Mouse (Mus musculus): ENCODE results near the gene Afm.
A peak's percentile ranks its signal among the peaks of the same experiment; 100 is the strongest.

Gene Afm

GRCm38 (mm10) chr5:90560743-90561142 lies 42.0 kb downstream of the Afm start, which contains the start of gene 5830473C10Rik:
Gene 5830473C10Rik, plus strand, starts transcription at chr5:90561107.
- no peak for DNase-seq

DNA sequence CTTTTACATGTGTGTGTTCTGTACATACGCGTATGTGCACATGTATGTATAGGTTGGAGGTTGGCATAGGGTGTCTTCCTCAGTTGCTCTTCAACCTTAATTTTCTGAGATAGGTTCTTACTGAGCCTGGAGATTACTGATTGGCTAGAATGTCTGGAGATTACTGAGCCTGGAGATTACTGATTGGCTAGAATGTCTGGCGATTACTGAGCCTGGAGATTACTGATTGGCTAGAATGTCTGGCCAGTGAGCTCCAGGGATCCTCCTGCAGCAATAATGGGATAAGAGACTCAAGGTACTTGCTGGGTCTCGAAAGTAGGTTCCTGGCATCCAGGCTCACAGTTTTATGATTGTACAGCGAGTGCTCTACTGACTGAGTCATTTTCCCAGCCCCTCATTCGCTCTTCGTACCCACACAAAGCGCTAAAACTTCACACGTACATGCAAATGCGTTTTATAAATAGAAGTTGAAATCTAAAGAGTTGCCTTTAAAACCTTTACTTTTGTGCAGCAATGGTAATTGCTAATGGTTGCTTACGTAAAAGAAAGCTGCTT lies 43.1 kb downstream of the Afm start:
- no peak for DNase-seq

GRCm38 (mm10) chr5:90562880-90563279 lies 44.1 kb downstream of the Afm start:
- no peak for DNase-seq

- DNase-seq: no peak
Measured at GRCm38 (mm10) chr5:90564161-90564560, 45.4 kb downstream of the Afm start.

GRCm38 (mm10) chr5:90565205-90565604 lies 46.5 kb downstream of the Afm start:
- DNase-seq: no peak

GRCm38 (mm10) chr5:90567788-90568187 lies 49.1 kb downstream of the Afm start:
- no peak for DNase-seq

DNA sequence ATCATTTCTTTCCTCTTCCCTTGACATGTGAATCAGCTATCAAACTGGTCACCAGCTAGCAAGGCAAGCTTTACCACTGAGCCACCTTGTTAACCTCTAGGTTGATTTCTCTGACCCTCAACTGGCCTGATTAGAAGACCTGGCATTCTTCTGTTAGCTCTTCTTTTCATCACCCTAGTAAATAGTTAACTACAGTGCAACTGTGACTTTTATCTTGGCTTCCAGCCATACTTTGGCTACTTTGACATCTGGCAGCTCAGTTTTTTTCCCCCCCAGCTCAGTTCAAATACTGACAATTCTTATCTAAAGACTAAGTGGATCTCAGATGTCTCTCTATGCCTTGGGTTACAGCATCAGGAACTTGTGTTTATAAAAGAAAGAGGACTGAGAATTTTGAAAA lies 49.6 kb downstream of the Afm start:
- DNase-seq: no peak

- DNase-seq: no peak
Measured at GRCm38 (mm10) chr5:90571216-90571615, 52.5 kb downstream of the Afm start.

- DNase-seq: no peak
Measured at GRCm38 (mm10) chr5:90577751-90578150, 59.0 kb downstream of the Afm start.

GRCm38 (mm10) chr5:90579556-90579955 lies 60.8 kb downstream of the Afm start:
- no peak for DNase-seq

- no peak for DNase-seq
Measured at GRCm38 (mm10) chr5:90582179-90582578, 63.4 kb downstream of the Afm start.

GRCm38 (mm10) chr5:90584799-90585198 lies 66.1 kb downstream of the Afm start:
- no peak for DNase-seq

- DNase-seq: no peak
Measured at GRCm38 (mm10) chr5:90586511-90586910, 67.8 kb downstream of the Afm start.

- DNase-seq: no peak
Measured at GRCm38 (mm10) chr5:90588104-90588503, 69.4 kb downstream of the Afm start.

DNA sequence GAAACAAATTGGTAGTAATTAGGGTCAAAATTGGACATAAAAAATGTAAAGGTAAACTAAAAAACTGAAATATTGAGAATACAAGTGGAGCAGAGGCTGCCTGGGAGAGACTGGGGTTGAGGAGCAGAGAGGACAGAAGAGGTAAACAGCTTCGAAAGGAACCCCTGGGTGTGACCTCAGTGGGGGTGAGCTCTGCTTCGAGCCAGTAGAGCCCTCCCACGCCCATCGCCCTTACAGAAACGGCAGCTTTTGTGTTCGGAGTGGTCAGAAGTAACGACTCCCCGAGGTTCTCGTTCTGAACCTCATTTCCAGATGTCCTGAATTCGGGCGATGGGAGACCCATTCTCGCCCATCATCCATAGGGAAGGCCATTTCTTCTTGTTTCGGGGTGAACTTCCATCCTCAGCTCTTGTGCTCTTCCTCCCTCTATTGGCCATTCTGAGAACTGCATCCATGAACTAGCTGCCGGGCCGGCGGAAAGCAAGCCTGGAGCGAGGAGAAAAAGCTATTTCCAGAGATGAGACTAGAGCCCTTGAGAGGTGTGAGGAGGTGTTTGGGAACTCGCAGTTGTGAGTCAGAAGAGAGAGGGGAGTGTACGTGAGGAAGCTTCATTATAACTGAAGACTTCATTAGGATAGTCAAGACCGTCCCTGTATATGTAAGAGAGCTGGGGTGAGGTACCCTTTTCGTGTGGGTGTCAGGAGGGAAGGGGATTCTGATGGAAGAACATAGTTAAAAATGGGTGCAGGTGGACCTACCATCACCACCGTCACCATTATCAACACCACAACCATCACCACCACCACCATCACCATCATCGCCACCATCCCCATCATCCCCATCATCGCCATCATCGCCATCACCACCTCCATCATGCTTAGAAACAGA lies 70.2 kb downstream of the Afm start:
- DNase-seq: peak; percentile 51 to 71

DNA sequence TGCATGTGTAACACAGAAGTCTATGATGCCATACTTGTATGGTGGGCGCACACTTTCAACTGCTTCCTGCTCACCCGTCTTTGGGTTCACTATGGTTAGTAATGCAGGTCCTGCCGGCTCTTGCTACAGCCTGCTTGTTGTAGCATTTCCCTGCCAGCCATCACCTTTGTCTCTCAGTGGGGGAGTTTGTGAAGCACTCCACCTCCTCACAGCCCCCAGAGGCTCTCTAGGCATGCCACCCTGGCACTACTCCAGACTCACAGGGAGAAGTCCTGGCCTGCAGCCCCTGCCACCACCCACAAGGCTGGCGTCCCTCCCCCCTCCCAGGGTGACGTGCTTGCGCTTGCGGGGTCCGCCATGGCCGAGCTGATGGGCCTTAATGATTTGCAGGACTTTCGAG lies 71.9 kb downstream of the Afm start:
- no peak for DNase-seq

DNA sequence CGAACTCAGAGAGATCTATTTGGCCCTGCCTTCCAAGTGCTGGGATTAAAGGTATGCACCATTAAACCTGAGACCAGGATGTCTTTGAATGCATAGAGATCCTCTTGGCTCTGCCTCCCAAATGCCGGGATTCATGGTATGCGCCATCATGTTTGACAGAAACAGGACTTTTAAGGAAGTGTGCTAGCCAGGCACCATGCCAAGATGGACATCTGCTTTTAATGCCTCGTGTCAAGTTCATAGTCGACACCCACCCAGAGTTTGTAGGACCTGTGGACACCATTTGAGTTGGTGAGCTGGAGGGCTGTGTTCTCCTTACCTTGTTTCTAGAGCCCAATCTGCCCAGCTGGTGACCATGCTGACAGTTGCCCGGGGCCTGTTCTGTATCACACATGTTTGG lies 73.2 kb downstream of the Afm start:
- no peak for DNase-seq

DNA sequence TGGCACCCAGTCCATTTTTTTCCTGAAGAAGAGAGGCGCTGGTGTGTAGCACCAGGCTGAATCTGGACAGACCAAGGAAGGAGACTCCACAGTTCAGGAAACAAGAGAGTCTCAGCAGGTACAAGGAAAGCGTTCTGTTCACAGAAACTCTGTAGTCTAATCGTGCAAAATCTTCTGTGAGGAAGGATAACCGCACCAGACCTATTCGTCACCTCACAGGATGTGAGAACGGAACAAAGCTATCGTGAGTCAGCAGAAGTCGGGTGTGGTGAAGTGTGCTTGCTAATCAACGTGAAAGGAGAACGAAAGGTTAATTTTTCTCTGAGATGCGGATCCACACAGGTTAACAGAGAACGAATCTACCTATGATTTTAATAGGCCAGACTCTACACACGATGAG lies 76.2 kb downstream of the Afm start:
- DNase-seq: no peak

DNA sequence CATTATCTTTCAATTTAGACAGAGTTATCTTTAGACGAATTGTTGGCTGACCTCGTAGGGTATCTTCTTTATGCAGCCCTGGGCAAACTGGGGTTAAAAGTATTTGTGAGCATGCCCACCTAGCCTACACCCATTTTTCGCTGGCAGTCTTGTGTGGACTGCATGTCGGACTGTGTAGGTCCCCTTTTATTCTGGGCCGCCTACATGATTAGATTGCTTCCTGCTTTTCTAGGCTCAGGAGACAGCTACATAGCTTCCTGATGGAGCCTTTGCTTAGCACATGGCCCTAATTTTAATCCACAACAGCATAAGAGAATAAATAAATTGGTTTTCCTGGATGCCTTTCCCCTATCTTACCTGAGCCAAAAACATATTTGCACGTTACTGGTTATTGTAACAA lies 77.4 kb downstream of the Afm start:
- no peak for DNase-seq

GRCm38 (mm10) chr5:90601469-90601868 lies 82.7 kb downstream of the Afm start:
- DNase-seq: peak; percentile 15 to 25
